Mouse (Mus musculus): Measurements from ENCODE around the gene Gm47959.

GRCm38 (mm10) chr1:82973244-82973643 is 27.1 kb upstream of the Gm47959 start:
- TF ChIP-seq CTCF (conservative IDR thresholded peaks at IDR 0.05; ENCODE audit: insufficient read depth, insufficient read length, low read depth, low read length) (no peak), POLR2A (IDR thresholded peaks at IDR 0.05; ENCODE audit: low read depth, low read length) (no peak)

All from kidney, adult 2 months (tissue).